In genomic region chr15:65701510-65701909, GRCm38 (mm10) we compare ENCODE assay signal across 12 mouse cellular contexts.
A peak's percentile ranks its signal among the peaks of the same experiment; 100 is the strongest.
DNase-seq lines count a peak whose midpoint lies in the region; ATAC-seq lines count a peak whose summit lies in the region.
"Had no signal": no experiment of that assay in that cellular context is flagged by ENCODE, and none has a peak within 500 bp of the region (broad histone marks: within the 10 kb centered on the region; RNA-seq: fewer than 3 reads in every experiment).

No protein-coding gene starts in this region.

- no peaks in the 10 kb centered on the region for H3K9me3 ChIP-seq in hindbrain, embryonic 16.5 days (ENCODE audit: control insufficient read depth, low read length)
- H3K9me3 ChIP-seq in hindbrain, embryonic 13.5 days, result no peaks in the 10 kb centered on the region
- H3K9me3 ChIP-seq in heart, embryonic 11.5 days (replicated peaks; ENCODE audit: control insufficient read depth, low read length), result no peaks in the 10 kb centered on the region
- H3K9me3 ChIP-seq: embryonic facial prominence, embryonic 12.5 days; heart, embryonic 13.5 days had no signal

- no peaks in the 10 kb centered on the region for H3K27me3 ChIP-seq in hindbrain, embryonic 16.5 days (replicated peaks; ENCODE audit: control insufficient read depth, insufficient read depth, low read length)
- no peaks in the 10 kb centered on the region for H3K27me3 ChIP-seq in hindbrain, embryonic 13.5 days
- no peaks in the 10 kb centered on the region for H3K27me3 ChIP-seq in heart, embryonic 11.5 days (ENCODE audit: control insufficient read depth, insufficient read depth, low read length)
- H3K27me3 ChIP-seq: embryonic facial prominence, embryonic 12.5 days; heart, embryonic 13.5 days had no signal

- no peaks in the 10 kb centered on the region for H3K4me1 ChIP-seq in hindbrain, embryonic 16.5 days (ENCODE audit: control insufficient read depth, insufficient read depth, low read depth, low read length)
- no peaks in the 10 kb centered on the region for H3K4me1 ChIP-seq in hindbrain, embryonic 13.5 days (replicated peaks)
- no peaks in the 10 kb centered on the region for H3K4me1 ChIP-seq in heart, embryonic 11.5 days (ENCODE audit: control insufficient read depth, insufficient read depth, low read length)
- H3K4me1 ChIP-seq: embryonic facial prominence, embryonic 12.5 days had no signal

- no peak overlapping the region for H3K27ac ChIP-seq in hindbrain, embryonic 16.5 days (ENCODE audit: low read depth, low read length)
- no peak overlapping the region for H3K27ac ChIP-seq in hindbrain, embryonic 13.5 days
- no peak overlapping the region for H3K27ac ChIP-seq in heart, embryonic 11.5 days (ENCODE audit: low read depth, low read length)
- H3K27ac ChIP-seq: embryonic facial prominence, embryonic 12.5 days; heart, embryonic 13.5 days had no signal

- no peak overlapping the region for H3K9ac ChIP-seq in hindbrain, embryonic 16.5 days (ENCODE audit: low read depth, low read length)
- H3K9ac ChIP-seq in hindbrain, embryonic 13.5 days, result no peak overlapping the region
- no peak overlapping the region for H3K9ac ChIP-seq in heart, embryonic 11.5 days (ENCODE audit: low read depth, low read length)
- H3K9ac ChIP-seq: embryonic facial prominence, embryonic 12.5 days; heart, embryonic 13.5 days had no signal

- ATAC-seq in hindbrain, embryonic 16.5 days, result peak; percentile 67; the same call in 1 of the 2 replicates
- no peak for ATAC-seq in hindbrain, embryonic 13.5 days (ENCODE audit: low FRiP score)
- ATAC-seq in heart, embryonic 11.5 days (replicated peaks; ENCODE audit: insufficient number of reproducible peaks, low FRiP score, low TSS enrichment), result no peak

- H3K4me2 ChIP-seq in hindbrain, embryonic 16.5 days (ENCODE audit: low read length), result no peak overlapping the region
- H3K4me2 ChIP-seq in hindbrain, embryonic 13.5 days, result no peak overlapping the region
- H3K4me2 ChIP-seq in heart, embryonic 11.5 days, result no peak overlapping the region
- H3K4me2 ChIP-seq: embryonic facial prominence, embryonic 12.5 days; heart, embryonic 13.5 days had no signal

- no peaks in the 10 kb centered on the region for H3K36me3 ChIP-seq in hindbrain, embryonic 16.5 days (ENCODE audit: control insufficient read depth, insufficient read depth, low read length)
- no peaks in the 10 kb centered on the region for H3K36me3 ChIP-seq in hindbrain, embryonic 13.5 days
- H3K36me3 ChIP-seq in heart, embryonic 11.5 days (ENCODE audit: control insufficient read depth, insufficient read depth, low read length), result no peaks in the 10 kb centered on the region
- H3K36me3 ChIP-seq: embryonic facial prominence, embryonic 12.5 days; heart, embryonic 13.5 days had no signal

- no peak overlapping the region for H3K4me3 ChIP-seq in hindbrain, embryonic 16.5 days (ENCODE audit: low read length)
- H3K4me3 ChIP-seq in hindbrain, embryonic 13.5 days, result no peak overlapping the region
- H3K4me3 ChIP-seq in heart, embryonic 11.5 days (ENCODE audit: low read depth, low read length), result no peak overlapping the region
- H3K4me3 ChIP-seq: embryonic facial prominence, embryonic 12.5 days; heart, embryonic 13.5 days had no signal

- 16% methylated on average over 1 of the region's 1 CpGs for WGBS in hindbrain, embryonic 16.5 days
- 8% methylated on average over 1 of the region's 1 CpGs for WGBS in hindbrain, embryonic 13.5 days
- 21% methylated on average over 1 of the region's 1 CpGs for WGBS in heart, embryonic 11.5 days (ENCODE audit: insufficient replicate concordance)

- DNase-seq in 3T3-L1 (ENCODE audit: low read depth, low spot score) (peak; percentile 56), NIH3T3 (ENCODE audit: low read depth) (peak; percentile 63)
- peak; percentile 2 for DNase-seq in embryo, embryonic 11.5 days (ENCODE audit: low read depth, low spot score)
- no peak for DNase-seq in yolk sac, embryonic 10.5 days (ENCODE audit: low spot score)
- no peak for DNase-seq in thymus, adult 18-20 months
- DNase-seq: lung, postnatal 14 days; thymus, postnatal 25 days had no signal

Comparison
In these comparisons a context has a peak if more than half of its experiments do, and no peak if none do; other contexts are left out.
1. DNase-seq: peak in 3T3-L1 (single experiment), NIH3T3 (single experiment) and embryo, embryonic 11.5 days (single experiment); none in yolk sac, embryonic 10.5 days (single experiment) and thymus, adult 18-20 months (0 of 2).